Mouse (Mus musculus): ENCODE results near the gene Aif1.
A peak's percentile ranks its signal among the peaks of the same experiment; 100 is the strongest.

The Aif1 gene

GRCm38 (mm10) chr17:35194844-35195630 lies 19.2 kb upstream of the Aif1 start:
- no peak for DNase-seq (ENCODE audit: low spot score)

GRCm38 (mm10) chr17:35193881-35194843 lies 18.3 kb upstream of the Aif1 start, which contains the start of gene Ltb:
TSS of gene Ltb (plus strand) at chr17:35194439.
- DNase-seq (ENCODE audit: low spot score): peak; percentile 63

- DNase-seq (ENCODE audit: low spot score): no peak
Observed at GRCm38 (mm10) chr17:35192924-35193323, 17.1 kb upstream of the Aif1 start.

- no peak for DNase-seq (ENCODE audit: low spot score)
Observed at GRCm38 (mm10) chr17:35191723-35192122, 15.9 kb upstream of the Aif1 start.

GRCm38 (mm10) chr17:35190096-35190495 lies 14.2 kb upstream of the Aif1 start:
- no peak for DNase-seq (ENCODE audit: low spot score)

GRCm38 (mm10) chr17:35189186-35189585 lies 13.3 kb upstream of the Aif1 start:
- no peak for DNase-seq (ENCODE audit: low spot score)

GRCm38 (mm10) chr17:35187959-35188610 lies 12.2 kb upstream of the Aif1 start, which contains the start of gene Lst1:
TSS of gene Lst1 (minus strand) at chr17:35188439.
- DNase-seq (ENCODE audit: low spot score): no peak

- DNase-seq (ENCODE audit: low spot score): no peak
Observed at GRCm38 (mm10) chr17:35187345-35187744, 11.5 kb upstream of the Aif1 start.

- DNase-seq (ENCODE audit: low spot score): peak; percentile 73
Observed at GRCm38 (mm10) chr17:35186681-35187080, 10.8 kb upstream of the Aif1 start.

GRCm38 (mm10) chr17:35185639-35186611 lies 10.1 kb upstream of the Aif1 start:
- peak; percentile 81 for DNase-seq (ENCODE audit: low spot score)

- DNase-seq (ENCODE audit: low spot score): no peak
Observed at GRCm38 (mm10) chr17:35180093-35180492, 4.2 kb upstream of the Aif1 start.

- DNase-seq (ENCODE audit: low spot score): peak; percentile 80
Observed at GRCm38 (mm10) chr17:35178528-35178927, 2.7 kb upstream of the Aif1 start.

GRCm38 (mm10) chr17:35175382-35175781 lies 486 bp downstream of the Aif1 start:
- no peak for DNase-seq (ENCODE audit: low spot score)

GRCm38 (mm10) chr17:35174201-35174977 lies 1.5 kb downstream of the Aif1 start:
- DNase-seq (ENCODE audit: low spot score): no peak

- no peak for DNase-seq (ENCODE audit: low spot score)
Observed at GRCm38 (mm10) chr17:35173329-35173728, 2.5 kb downstream of the Aif1 start.

GRCm38 (mm10) chr17:35172445-35173234 lies 3.2 kb downstream of the Aif1 start:
- DNase-seq (ENCODE audit: low spot score): no peak

GRCm38 (mm10) chr17:35168541-35169207 lies 7.2 kb downstream of the Aif1 start:
- DNase-seq (ENCODE audit: low spot score): peak; percentile 42

- DNase-seq (ENCODE audit: low spot score): no peak
Observed at GRCm38 (mm10) chr17:35167794-35168193, 8.1 kb downstream of the Aif1 start.
